Comparison of ENCODE assay signal across 28 mouse cellular contexts in genomic region chr4:98823047-98823446, GRCm38 (mm10). TPM values are rescaled to one million over a fixed set of nuclear protein-coding genes. Genes with fewer than 3 reads are reported as not detected.
"Had no signal": no experiment of that assay in that cellular context is flagged by ENCODE, and none has a peak within 500 bp of the region (broad histone marks: within the 10 kb centered on the region; RNA-seq: fewer than 3 reads in every experiment).

No protein-coding gene starts in this region.

- H3K9ac ChIP-seq: limb, embryonic 12.5 days; limb, embryonic 15.5 days; liver, embryonic 14.5 days; liver, postnatal 0 days; lung, embryonic 14.5 days; neural tube, embryonic 12.5 days; neural tube, embryonic 15.5 days had no signal

- H3K27ac ChIP-seq: left cerebral cortex, adult 2 months; limb, embryonic 12.5 days; limb, embryonic 15.5 days; liver, embryonic 14.5 days; macrophage; neural tube, embryonic 12.5 days; neural tube, embryonic 15.5 days; stomach, postnatal 0 days had no signal

- H3K4me3 ChIP-seq: left cerebral cortex, adult 2 months; limb, embryonic 12.5 days; limb, embryonic 15.5 days; neural tube, embryonic 12.5 days; neural tube, embryonic 15.5 days had no signal

- ATAC-seq: intestine, embryonic 16.5 days; liver, postnatal 0 days; lung, postnatal 0 days had no signal

- H3K4me2 ChIP-seq: limb, embryonic 12.5 days; limb, embryonic 15.5 days; liver, embryonic 11.5 days; lung, embryonic 14.5 days; neural tube, embryonic 12.5 days; neural tube, embryonic 15.5 days had no signal

- H3K9me3 ChIP-seq: limb, embryonic 12.5 days; limb, embryonic 15.5 days; neural tube, embryonic 12.5 days; neural tube, embryonic 15.5 days had no signal

- H3K36me3 ChIP-seq: limb, embryonic 12.5 days; limb, embryonic 15.5 days; neural tube, embryonic 12.5 days; neural tube, embryonic 15.5 days had no signal

- DNase-seq: kidney, adult 9 months; kidney, postnatal 36 days; layer of hippocampus, postnatal 36 days; liver, postnatal 0 days; right cerebral cortex, adult 18-20 months; right cerebral cortex, postnatal 14 days; right cerebral cortex, postnatal 4 days; thymus, adult 2 months; thymus, postnatal 14 days; thymus, postnatal 4 days had no signal

- H3K27me3 ChIP-seq: limb, embryonic 12.5 days; limb, embryonic 15.5 days had no signal

RNA-seq across cellular contexts. Expression of gene I0C0044D17Rik, which starts 0.6 kb away (rescaled TPM):
- total RNA-seq: layer of hippocampus, adult 8-10 months; layer of hippocampus, postnatal 10 days; layer of hippocampus, postnatal 36 days; left cerebral cortex, adult 2 months; left cerebral cortex, postnatal 10 days; left cerebral cortex, postnatal 36 days; megakaryocyte, adult 5-6 weeks had no signal
- polyA plus RNA-seq: intestine, embryonic 16.5 days; limb, embryonic 12.5 days; limb, embryonic 15.5 days; liver, embryonic 11.5 days; liver, embryonic 14.5 days; liver, postnatal 0 days; lung, embryonic 14.5 days; lung, postnatal 0 days; macrophage; neural tube, embryonic 12.5 days; neural tube, embryonic 15.5 days; stomach, embryonic 14.5 days; stomach, postnatal 0 days; thymus, adult 2 months had no signal

RNA-seq across cellular contexts. Expression of gene Kank4, which starts 5.7 kb away (rescaled TPM):
- polyA plus RNA-seq: macrophage had no signal
